Mouse (Mus musculus) cerebellum, adult 18-20 months (tissue): ENCODE data around the gene Arnt2.
A peak's percentile ranks its signal among the peaks of the same experiment; 100 is the strongest.

Experiments
- DNase-seq, 2 experiments: peaks; one replicate each; pipeline ENCODE4 v3.0.0; 2021

The Arnt2 gene

GRCm38 (mm10) chr7:84284974-84285373 is 125.0 kb downstream of the Arnt2 start:
- no peak for DNase-seq

- DNase-seq, result no peak
These were observed 127.7 kb downstream of the Arnt2 start for GRCm38 (mm10) chr7:84282231-84282630.

GRCm38 (mm10) chr7:84279231-84279630 is 130.7 kb downstream of the Arnt2 start:
- DNase-seq, result no peak

GRCm38 (mm10) chr7:84275312-84275711 is 134.7 kb downstream of the Arnt2 start:
- DNase-seq, result no peak

- DNase-seq, result no peak
These were observed 136.0 kb downstream of the Arnt2 start for GRCm38 (mm10) chr7:84273930-84274329.

GRCm38 (mm10) chr7:84272206-84272818 is 137.7 kb downstream of the Arnt2 start:
- peak; percentile 80 for DNase-seq

- no peak for DNase-seq
These were observed 138.5 kb downstream of the Arnt2 start for GRCm38 (mm10) chr7:84271429-84271828.

- DNase-seq, result no peak
These were observed 146.5 kb downstream of the Arnt2 start for GRCm38 (mm10) chr7:84263466-84263865.

GRCm38 (mm10) chr7:84261341-84261740 is 148.6 kb downstream of the Arnt2 start:
- DNase-seq, result no peak

- DNase-seq, result no peak
These were observed 149.6 kb downstream of the Arnt2 start for GRCm38 (mm10) chr7:84260401-84260800.

GRCm38 (mm10) chr7:84259309-84259985 is 150.5 kb downstream of the Arnt2 start:
- DNase-seq, result no peak

GRCm38 (mm10) chr7:84256661-84257060 is 153.3 kb downstream of the Arnt2 start:
- DNase-seq, result no peak

GRCm38 (mm10) chr7:84256245-84256644 is 153.7 kb downstream of the Arnt2 start:
- DNase-seq, result no peak

- DNase-seq, result no peak
These were observed 155.1 kb downstream of the Arnt2 start for GRCm38 (mm10) chr7:84254916-84255315.

GRCm38 (mm10) chr7:84254311-84254710 is 155.7 kb downstream of the Arnt2 start:
- no peak for DNase-seq

GRCm38 (mm10) chr7:84251667-84252066 is 158.3 kb downstream of the Arnt2 start:
- no peak for DNase-seq

GRCm38 (mm10) chr7:84250736-84251135 is 159.2 kb downstream of the Arnt2 start:
- DNase-seq, result no peak

GRCm38 (mm10) chr7:84249951-84250350 is 160.0 kb downstream of the Arnt2 start:
- no peak for DNase-seq

GRCm38 (mm10) chr7:84249381-84249780 is 160.6 kb downstream of the Arnt2 start:
- DNase-seq, result no peak

- DNase-seq, result no peak
These were observed 161.9 kb downstream of the Arnt2 start for GRCm38 (mm10) chr7:84247960-84248665.

- no peak for DNase-seq
These were observed 163.1 kb downstream of the Arnt2 start for GRCm38 (mm10) chr7:84246878-84247277.

GRCm38 (mm10) chr7:84246093-84246492 is 163.9 kb downstream of the Arnt2 start:
- no peak for DNase-seq

GRCm38 (mm10) chr7:84240406-84240805 is 169.6 kb downstream of the Arnt2 start:
- no peak for DNase-seq

- DNase-seq, result no peak
These were observed 172.3 kb downstream of the Arnt2 start for GRCm38 (mm10) chr7:84237655-84238054.
